Mouse (Mus musculus) limb, embryonic 14.5 days (tissue): ENCODE measurements around the gene Ngf. TPM values are rescaled to one million over a fixed set of nuclear protein-coding genes. Genes with fewer than 3 reads are reported as not detected.

ENCODE experiments used
- ATAC-seq: fragments of 200-750 bp; cut with Nextera tagmentation; 2 replicates; pipeline ENCODE4 v1.8.0; 2017; ENCODE audit warnings: low read depth, moderate number of reproducible peaks, moderate TSS enrichment; ENCODE audit not compliant: low FRiP score
- DNase-seq: peaks from one replicate; pipeline ENCODE4 v3.0.0-alpha.2; 2015; ENCODE audit warnings: low spot score
- H3K27ac ChIP-seq: fragments of 300-500 bp; sonication (generic); replicated peaks from 2 replicates; pipeline ENCODE4 v1.5.1; 2014; ENCODE audit warnings: low read depth, mild to moderate bottlenecking, low read length, moderate library complexity, mixed read lengths
- H3K27me3 ChIP-seq: fragments of 300-500 bp; sonication (generic); 2 replicates; pipeline ENCODE4 v1.6.1; 2014; ENCODE audit warnings: low read length, mixed read lengths; ENCODE audit not compliant: control insufficient read depth, insufficient read depth
- H3K36me3 ChIP-seq: fragments of 300-500 bp; sonication (generic); 2 replicates; pipeline ENCODE4 v1.6.1; 2014; ENCODE audit warnings: mild to moderate bottlenecking, low read length, moderate library complexity, mixed read lengths; ENCODE audit not compliant: control insufficient read depth, insufficient read depth
- H3K4me1 ChIP-seq: fragments of 300-500 bp; sonication (generic); 2 replicates; pipeline ENCODE4 v1.6.1; 2014; ENCODE audit warnings: antibody characterized with exemption, low read length, mixed read lengths; ENCODE audit not compliant: control insufficient read depth, insufficient read depth
- H3K4me2 ChIP-seq: fragments of 300-500 bp; sonication (generic); replicated peaks from 2 replicates; pipeline ENCODE4 v1.6.1; 2014; ENCODE audit warnings: low read depth, mild to moderate bottlenecking, low read length, moderate library complexity; ENCODE audit not compliant: severe bottlenecking
- H3K4me3 ChIP-seq: fragments of 300-500 bp; sonication (generic); replicated peaks from 2 replicates; pipeline ENCODE4 v1.5.1; 2014; ENCODE audit warnings: low read length
- H3K9ac ChIP-seq: fragments of 300-500 bp; sonication (generic); 2 replicates; pipeline ENCODE4 v1.6.1; 2014; ENCODE audit warnings: mild to moderate bottlenecking, low read depth, low read length, moderate library complexity; ENCODE audit not compliant: severe bottlenecking
- H3K9me3 ChIP-seq: fragments of 300-500 bp; sonication (generic); 2 replicates; pipeline ENCODE4 v1.6.1; 2016; ENCODE audit warnings: low read length; ENCODE audit not compliant: control insufficient read depth
- POLR2A ChIP-seq: fragments of 200-500 bp; IDR thresholded peaks from 2 replicates; pipeline ENCODE4 v1.8.0; 2012; ENCODE audit warnings: inconsistent platforms, mild to moderate bottlenecking, moderate library complexity, borderline replicate concordance; ENCODE audit not compliant: insufficient read depth, insufficient read length; ENCODE audit errors: extremely low read depth
- WGBS: fragments of 180-500 bp; shearing (Covaris S2); extraction: QIAGEN DNeasy Blood & Tissue Kit; methylation state at CpG from one replicate; pipeline ENCODE4 v1.1.7; 2014; 5-methylcytosine and 5-hydroxymethylcytosine counted together
- polyA plus RNA-seq, 2 experiments: library from polyadenylated mRNA; depleted of rRNA in 1 of 2; stranded (reverse) in 1 of 2; unstranded in 1 of 2; fragments of >200 nt; fragmentation: Nextera tagmentation in 1 of 2; extraction: Ambion mirVana in 1 of 2; gene quantifications; 2 replicates each; pipeline versions ENCODE4 v1.2.1 to v1.2.3; 2012 to 2014

Ngf gene
- polyA plus RNA-seq, 2 experiments: 14.6 to 42.0 TPM

- no peaks in the 10 kb centered on the region for H3K9me3 ChIP-seq
- no peak overlapping the region for H3K4me3 ChIP-seq
- H3K27me3 ChIP-seq: no peaks in the 10 kb centered on the region
- ATAC-seq (no peak), DNase-seq (no peak)
- no peak overlapping the region for H3K9ac ChIP-seq
- 46% methylated on average over 7 of the region's 7 CpGs for WGBS
- 0 out of 2 replicates have a peak overlapping the region, but pooled peaks have one; percentile 71 for H3K27ac ChIP-seq
- no peaks in the 10 kb centered on the region for H3K36me3 ChIP-seq
- TF ChIP-seq POLR2A: no peak
- no peak overlapping the region for H3K4me2 ChIP-seq
- H3K4me1 ChIP-seq: peaks cover 38% of the 10 kb centered on the region
These were observed 55.2 kb downstream of the Ngf start for GRCm38 (mm10) chr3:102524951-102525350.

DNA sequence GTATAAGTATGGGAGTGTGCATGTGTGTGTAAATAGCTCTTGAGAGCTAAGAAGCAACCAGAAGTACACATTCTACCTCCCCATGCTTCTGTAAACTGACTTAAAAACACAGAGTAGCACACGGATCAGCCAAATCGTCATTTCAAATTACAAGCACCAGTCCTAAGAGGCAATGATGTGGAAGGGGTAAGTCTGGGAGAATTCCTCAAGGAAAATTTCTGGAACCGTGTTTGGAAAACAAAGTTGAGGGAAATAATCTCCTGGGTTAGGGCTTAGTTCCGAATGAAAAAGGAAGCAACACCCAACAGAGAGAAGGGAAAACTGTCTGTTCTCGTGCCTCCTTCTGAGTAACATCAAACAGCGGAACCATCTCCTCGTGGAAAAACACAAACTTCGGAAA, 56.1 kb downstream of the Ngf start:
- Histone ChIP-seq H3K4me1 (peaks cover 37% of the 10 kb centered on the region), H3K9me3 (no peaks in the 10 kb centered on the region), H3K27ac (peak overlapping the region; percentile 71), H3K27me3 (no peaks in the 10 kb centered on the region), H3K4me2 (0 out of 2 replicates have a peak overlapping the region, but pooled peaks have one; percentile 38), H3K36me3 (no peaks in the 10 kb centered on the region), H3K4me3 (no peak overlapping the region), H3K9ac (no peak overlapping the region)
- WGBS: 53% methylated on average over 8 of the region's 8 CpGs
- no peak for DNase-seq
- no peak for TF ChIP-seq POLR2A
- ATAC-seq: no peak

DNA sequence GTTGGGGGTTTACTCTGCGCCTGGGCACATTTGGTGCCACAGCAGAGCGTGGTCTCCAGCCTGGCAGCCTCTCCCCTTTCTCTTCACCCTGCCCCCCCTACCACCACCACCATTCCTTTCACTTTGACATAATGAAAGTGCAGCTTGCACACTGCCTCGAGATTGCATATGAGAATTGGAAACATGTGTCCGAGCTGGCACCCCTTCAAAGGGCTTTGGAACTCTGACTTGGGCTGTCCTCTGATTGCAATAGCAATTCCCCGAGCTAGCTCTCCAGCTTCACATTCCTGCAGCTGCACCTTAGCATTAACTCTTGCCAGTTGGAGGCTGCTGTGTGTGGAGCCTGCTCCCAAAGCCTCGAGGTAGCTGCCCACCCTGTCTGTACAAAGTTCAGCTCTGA, 56.8 kb downstream of the Ngf start:
- no peaks in the 10 kb centered on the region for H3K9me3 ChIP-seq
- TF ChIP-seq POLR2A: no peak
- WGBS: 21% methylated on average over 6 of the region's 6 CpGs
- peaks cover 31% of the 10 kb centered on the region for H3K4me1 ChIP-seq
- H3K27ac ChIP-seq: peak overlapping the region; percentile 71; the same call in 1 of the 2 replicates
- DNase-seq (peak; percentile 91), ATAC-seq (peak; percentile 74)
- H3K9ac ChIP-seq: no peak overlapping the region
- peak overlapping the region; percentile 38 for H3K4me2 ChIP-seq
- H3K36me3 ChIP-seq: no peaks in the 10 kb centered on the region
- H3K27me3 ChIP-seq: no peaks in the 10 kb centered on the region
- no peak overlapping the region for H3K4me3 ChIP-seq

- Histone ChIP-seq H3K4me3 (no peak overlapping the region), H3K36me3 (no peaks in the 10 kb centered on the region), H3K9ac (no peak overlapping the region), H3K4me2 (no peak overlapping the region), H3K9me3 (no peaks in the 10 kb centered on the region), H3K27me3 (no peaks in the 10 kb centered on the region), H3K27ac (no peak overlapping the region), H3K4me1 (no peaks in the 10 kb centered on the region)
- ATAC-seq: no peak
- DNase-seq: no peak
- no peak for TF ChIP-seq POLR2A
- WGBS: 88% methylated on average over 1 of the region's 1 CpGs
These were observed 65.0 kb downstream of the Ngf start for GRCm38 (mm10) chr3:102534744-102535143.

- Histone ChIP-seq H3K4me1 (no peaks in the 10 kb centered on the region), H3K36me3 (no peaks in the 10 kb centered on the region), H3K9ac (no peak overlapping the region), H3K27ac (no peak overlapping the region), H3K27me3 (no peaks in the 10 kb centered on the region), H3K9me3 (no peaks in the 10 kb centered on the region), H3K4me2 (no peak overlapping the region), H3K4me3 (no peak overlapping the region)
- 73% methylated on average over 5 of the region's 5 CpGs for WGBS
- no peak for DNase-seq
- no peak for TF ChIP-seq POLR2A
- no peak for ATAC-seq
These were observed 73.9 kb downstream of the Ngf start for GRCm38 (mm10) chr3:102543646-102544045.

DNA sequence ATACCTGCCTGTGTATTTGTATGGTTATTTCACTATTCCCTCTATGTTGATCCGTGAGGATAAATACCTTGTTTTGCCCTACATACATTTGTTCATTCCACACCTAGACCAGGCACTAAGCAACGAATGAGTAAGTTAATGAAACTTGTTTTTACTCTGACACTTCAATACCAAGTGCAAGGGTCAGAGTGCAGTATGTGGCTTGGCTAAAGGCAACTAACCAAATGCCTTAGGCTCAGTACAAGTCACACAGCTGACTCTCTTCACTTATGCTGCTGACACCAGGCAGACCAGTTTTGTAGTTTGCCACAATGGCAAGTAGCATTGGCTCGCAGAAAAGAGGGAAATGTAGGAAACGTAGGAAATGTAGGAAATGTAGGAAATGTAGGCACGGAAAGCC, 77.8 kb downstream of the Ngf start:
- whole genome bisulfite sequencing: 83% methylated on average over 5 of the region's 5 CpGs

More for the DNA sequence above, 77.8 kb downstream of the Ngf start:
- no peak overlapping the region for H3K27ac ChIP-seq
- no peak overlapping the region for H3K4me2 ChIP-seq
- no peaks in the 10 kb centered on the region for H3K4me1 ChIP-seq
- H3K27me3 ChIP-seq: no peaks in the 10 kb centered on the region
- no peak overlapping the region for H3K4me3 ChIP-seq
- H3K9ac ChIP-seq: no peak overlapping the region
- no peaks in the 10 kb centered on the region for H3K9me3 ChIP-seq
- ATAC-seq (no peak), DNase-seq (no peak)
- no peak for TF ChIP-seq POLR2A
- no peaks in the 10 kb centered on the region for H3K36me3 ChIP-seq
